Mouse (Mus musculus) embryo, embryonic 10.5 days (tissue): ENCODE data around the gene Mtmr14.

ENCODE experiments used
- DNase-seq: peaks from one replicate; pipeline ENCODE4 v3.0.0-alpha.2; 2015; ENCODE audit warnings: low spot score

The Mtmr14 gene

DNA sequence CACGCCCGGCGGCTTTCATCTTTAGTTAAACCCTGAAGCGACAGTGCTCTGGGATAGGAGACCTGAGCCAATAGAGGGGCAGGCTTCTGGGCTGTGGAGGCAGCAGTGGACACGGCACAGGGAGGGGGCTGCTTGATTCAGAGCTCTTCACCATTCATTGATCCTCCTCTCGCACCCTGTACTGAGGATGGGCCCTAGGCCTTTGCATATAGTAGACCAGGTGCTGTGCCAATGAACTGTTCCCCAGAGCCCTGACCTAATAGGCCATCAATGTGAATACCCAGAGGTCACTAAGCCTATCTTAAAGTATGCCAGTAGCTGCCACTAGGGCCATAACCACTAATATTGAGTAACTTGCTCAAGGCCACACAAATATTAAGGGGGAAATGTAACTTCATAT lies 44.0 kb downstream of the Mtmr14 start:
- DNase-seq, result no peak

DNA sequence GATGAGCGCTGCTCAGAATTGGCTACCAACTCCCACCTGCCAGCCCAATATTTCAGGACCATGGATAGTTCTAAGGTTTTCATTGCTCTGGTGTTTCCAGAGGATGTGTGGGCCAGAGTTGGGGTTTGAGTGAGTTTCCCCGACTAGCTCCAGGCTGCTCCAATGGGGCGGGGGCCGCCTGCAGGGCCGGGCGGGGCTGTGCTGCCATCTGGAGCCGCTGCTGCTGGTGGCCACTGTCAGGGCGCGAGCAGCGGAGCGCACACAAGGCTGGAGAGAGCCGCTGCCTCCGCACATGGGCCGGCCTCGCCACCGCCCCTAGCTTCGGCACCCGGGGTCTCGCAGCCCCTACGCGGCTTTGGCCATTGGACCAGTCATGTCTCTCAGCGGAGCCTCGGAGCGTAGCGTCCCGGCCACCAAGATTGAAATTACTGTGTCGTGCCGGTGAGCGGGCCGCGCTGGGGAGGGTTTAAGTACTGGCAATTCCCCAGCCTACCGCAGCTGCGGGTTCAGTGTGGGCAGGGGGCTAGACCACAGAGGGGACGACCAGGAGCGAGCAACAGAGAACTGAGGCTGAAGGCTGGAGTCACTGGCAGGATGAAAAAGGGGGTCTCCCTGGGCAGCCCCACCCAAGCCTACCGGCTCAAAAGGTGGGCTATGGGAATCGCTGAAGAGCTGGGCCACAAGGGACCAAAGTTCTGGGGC lies 44.6 kb downstream of the Mtmr14 start, which contains the start of gene Cpne9:
TSS of gene Cpne9 (plus strand) at position 207 of the 702 bp plus-strand sequence.
- DNase-seq, result peak; percentile 83

DNA sequence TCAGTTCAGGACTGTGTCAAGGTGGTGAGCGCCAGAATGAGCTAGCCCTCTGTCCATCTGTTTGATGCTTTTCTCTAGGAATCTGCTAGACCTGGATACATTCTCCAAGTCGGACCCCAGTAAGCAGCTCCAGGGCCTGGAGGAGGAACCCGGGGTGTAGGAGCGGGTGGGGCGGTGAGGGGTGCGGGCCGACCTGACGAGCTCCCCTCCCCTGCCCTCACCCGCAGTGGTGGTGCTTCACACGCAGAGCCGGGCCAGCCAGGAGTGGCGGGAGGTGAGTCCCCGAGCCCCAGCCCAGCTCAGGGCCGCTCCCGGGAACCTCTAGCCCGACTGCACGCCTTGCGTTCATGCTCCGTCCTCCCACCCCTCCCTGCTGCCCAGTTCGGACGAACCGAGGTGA lies 45.3 kb downstream of the Mtmr14 start:
- DNase-seq, result no peak

DNA sequence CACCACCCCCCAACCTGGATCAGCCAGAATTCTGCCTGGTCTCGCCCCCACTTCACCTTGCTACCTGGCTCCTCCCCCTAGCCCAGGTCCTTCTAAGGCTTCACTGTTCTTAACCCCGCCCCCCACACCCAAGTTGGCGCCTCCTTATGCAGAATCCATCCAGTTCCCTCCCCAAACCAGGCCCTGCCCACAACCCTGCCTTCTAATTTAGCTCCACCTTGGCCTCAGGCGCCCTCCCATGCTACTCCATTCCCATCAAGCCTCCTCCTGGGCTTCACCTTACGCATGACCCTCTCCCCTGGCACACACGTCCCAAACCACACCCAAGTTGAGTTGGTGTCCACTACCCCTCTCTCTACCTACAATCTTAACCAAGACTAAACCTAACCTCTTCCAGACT lies 45.9 kb downstream of the Mtmr14 start:
- no peak for DNase-seq

DNA sequence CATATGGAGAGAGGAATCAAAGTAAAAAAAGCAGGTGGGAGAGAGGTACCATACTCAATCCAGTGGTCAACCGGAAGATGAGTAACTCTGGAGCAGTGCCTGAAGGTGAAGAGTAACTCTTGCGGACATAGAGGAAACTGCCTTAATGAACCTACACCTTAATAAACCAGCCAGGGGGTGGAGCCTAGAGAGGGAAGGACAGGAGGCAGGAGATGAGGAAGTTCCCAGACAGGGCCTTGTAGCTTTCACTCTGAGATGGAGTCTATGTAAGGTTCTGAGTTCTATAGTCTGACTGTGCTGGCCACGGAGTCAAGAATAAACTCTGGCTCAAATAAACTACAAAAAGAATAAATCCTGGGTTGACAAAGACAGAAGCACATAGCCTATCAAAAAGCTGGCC lies 47.3 kb downstream of the Mtmr14 start:
- no peak for DNase-seq

DNA sequence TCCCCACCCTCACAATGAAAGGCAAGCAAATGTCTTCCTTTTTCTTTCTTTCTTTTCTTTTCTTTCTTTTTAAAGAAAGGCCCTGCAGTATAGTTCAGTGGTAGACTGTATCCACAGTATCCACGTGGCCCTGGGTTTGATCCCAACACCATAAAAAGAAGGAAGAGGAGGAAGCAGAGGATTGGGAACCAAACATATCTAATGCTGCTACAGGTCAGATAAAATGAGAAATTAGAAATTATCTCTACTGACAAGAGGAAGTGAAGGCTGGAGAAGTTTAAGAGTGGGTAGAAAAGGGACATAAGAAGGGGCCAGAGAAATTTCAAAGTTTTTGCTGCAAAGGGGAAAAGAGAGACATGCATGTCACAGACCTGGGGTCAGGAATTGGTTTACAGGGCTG lies 48.7 kb downstream of the Mtmr14 start:
- DNase-seq, result no peak

DNA sequence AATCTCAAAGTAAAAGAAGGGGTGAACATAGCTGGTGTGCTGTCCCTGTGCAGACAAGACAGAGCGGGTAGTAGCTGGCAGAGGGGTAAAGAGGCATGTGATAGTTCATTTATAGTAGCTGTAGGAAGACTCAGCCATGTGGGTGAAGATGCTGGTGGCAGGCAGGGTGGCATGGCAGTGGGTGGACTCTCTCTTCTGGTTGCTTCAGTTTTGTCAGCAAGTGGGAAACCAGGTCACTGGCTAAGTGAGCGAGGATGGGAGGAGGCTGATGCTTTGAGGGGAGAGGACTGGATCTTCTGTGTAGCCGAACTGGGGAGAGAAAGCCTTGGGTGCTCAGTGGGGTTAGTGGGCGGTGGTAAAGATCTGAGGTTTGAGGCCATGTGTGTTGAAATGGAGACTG lies 49.6 kb downstream of the Mtmr14 start:
- no peak for DNase-seq

DNA sequence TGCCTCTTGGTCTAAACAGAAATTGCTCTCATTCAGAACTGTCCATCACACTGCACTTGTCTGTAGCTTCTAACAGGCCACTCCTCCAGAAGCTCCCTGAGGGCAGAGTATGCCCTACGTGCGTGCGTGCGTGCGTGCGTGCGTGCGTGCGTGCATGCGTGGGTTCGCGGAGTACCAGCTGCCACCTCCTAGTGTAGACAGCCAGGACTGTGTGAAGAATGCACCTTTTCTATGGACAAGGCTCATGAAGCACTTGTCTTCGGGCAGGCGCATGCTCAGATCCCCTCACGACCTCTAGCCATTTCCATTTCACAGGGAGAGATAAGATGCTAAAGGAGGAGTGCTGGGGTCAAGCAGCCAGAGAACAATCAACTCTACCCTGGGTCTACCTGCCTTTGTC lies 51.7 kb downstream of the Mtmr14 start:
- no peak for DNase-seq

DNA sequence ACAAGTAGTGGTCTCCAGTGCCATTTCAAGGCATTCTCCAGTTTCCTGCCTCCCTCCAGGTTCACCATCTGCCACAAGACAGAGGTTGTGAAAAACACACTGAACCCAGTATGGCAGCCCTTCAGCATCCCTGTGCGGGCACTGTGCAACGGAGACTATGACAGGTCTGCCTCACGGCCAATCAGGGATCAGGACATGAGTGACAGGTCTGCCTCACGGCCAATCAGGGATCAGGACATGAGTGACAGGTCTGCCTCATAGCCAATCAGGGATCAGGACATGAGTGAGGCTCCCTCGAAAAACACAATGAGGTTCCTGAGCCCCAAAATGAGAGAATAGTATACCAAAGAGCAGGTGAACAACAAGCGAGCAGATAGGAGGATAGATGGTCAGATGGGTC lies 52.7 kb downstream of the Mtmr14 start:
- no peak for DNase-seq

DNA sequence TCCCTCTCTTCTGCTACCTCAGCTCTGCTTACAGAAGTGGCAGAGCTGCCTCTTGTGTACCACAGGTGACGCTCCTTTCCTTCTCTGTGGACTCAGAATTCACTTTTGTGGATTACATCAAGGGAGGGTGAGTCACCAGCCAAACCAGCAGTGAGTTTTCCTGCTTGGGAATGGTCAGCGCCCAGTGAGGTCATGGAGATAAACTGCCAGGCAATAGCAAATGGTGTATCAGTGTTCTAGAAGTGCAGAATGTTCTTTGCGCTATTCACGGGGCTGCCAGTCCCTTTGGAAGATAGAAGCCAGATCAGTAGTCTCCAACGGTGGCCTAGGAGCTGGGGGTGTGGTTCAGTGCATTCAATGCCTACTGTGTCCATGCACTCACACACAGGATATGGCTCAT lies 55.3 kb downstream of the Mtmr14 start:
- DNase-seq, result no peak

DNA sequence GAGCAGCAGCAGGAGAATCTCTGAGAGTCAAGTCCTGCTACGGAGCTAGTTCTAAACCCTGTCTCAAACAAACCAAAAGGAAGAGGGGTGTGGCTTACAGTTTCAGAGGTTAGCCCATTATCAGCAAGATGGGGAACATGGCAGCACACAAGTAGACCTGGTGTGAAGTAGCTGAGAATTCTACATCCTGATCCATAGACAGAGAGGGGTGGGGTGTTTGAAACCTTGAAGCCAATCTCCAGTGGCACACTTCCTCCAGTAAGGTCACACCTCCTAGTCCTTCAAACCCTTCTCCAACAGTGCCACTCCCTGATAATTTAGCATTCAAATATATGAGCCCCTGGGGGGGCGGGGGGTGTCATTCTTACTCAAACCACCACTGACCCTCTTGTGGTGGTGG lies 58.4 kb downstream of the Mtmr14 start:
- DNase-seq, result no peak

DNA sequence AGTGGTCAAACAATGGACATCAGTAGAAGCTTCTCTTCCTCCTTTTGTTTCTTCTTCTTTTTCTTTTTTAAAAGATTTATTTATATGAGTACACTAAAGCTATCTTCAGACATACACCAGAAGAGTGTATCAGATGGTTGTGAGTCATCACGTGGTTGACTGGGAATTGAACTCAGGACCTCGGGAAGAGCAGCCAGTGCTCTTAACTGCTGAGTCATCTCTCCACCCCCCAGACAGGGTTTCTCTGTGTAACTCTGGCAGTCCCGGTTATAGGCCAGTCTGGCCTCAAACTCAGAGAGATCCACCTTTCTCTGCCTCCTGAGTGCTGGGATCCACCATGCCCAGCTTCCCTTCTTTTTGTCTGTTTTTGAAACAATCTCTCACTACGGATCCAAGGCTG lies 59.0 kb downstream of the Mtmr14 start:
- no peak for DNase-seq

DNA sequence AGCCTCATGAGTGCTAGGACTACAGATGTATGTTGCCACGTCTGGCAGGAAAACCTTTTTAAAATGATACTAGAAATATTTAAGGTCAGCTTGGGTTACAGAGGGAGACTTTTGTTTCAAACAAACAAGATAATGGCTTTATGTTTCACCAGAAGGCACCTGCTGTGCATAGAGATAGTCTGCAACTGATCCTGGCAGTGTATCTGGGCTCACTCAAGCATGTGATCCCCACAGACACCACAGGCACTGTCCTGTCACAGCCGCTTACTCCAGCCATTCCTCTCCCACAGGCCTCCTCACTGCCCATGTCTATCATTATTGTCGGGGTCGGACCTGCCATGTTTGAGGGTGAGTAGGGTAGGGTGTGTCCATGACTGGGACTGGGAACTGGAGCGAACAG lies 63.7 kb downstream of the Mtmr14 start:
- DNase-seq, result no peak

DNA sequence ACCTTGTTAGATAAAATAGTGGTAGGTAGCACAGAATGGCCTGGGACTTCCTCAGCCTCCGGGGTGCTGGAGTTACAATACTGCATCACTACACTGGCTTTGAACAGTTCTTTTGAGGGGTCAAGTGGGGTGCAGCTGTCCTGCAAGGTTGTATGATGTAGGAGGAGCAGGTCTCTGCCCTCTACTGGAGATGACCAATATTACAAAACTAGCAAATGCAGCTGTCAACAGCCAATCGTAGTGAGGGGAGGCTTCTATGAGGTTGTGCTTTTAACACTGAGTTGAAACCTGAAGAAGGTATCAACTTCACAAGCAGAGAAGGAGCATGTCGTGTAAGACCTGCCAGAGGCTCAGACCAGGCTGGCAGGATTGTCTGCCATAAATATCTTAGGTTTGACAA lies 64.6 kb downstream of the Mtmr14 start:
- DNase-seq, result peak; percentile 68

DNA sequence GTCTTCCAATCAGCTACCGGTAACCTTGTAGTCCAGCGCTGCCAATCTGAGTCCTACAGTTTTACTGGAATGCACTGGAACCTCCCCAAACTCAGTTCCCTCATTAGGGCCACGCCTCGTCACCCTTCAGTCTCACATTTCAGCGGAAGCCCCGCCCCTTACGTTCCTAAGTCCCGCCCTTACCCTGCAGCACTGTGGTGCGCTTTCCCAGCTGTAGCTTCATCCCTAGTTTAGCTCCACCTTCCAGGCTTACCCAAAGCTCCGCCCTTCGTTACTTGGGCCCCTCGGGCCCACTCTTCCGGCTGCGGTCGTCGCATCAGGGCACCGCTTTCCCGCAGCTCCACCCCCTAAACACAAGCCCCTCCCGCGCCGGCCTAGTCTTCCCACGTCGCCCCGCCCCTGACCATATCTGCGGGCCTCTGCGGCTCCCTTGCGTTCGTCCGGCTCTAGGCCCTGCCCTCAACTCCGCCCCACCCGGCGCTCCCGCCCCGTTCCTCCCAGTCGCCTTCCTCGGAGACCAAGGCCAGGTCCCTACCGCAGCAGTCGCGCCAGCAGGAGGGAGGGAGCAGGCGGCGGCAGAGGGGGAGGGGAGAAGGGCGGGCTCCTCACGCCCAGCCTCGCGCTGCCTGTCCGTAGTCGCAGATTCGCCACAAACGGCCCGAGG lies 68.8 kb downstream of the Mtmr14 start:
- DNase-seq, result peak; percentile 99

DNA sequence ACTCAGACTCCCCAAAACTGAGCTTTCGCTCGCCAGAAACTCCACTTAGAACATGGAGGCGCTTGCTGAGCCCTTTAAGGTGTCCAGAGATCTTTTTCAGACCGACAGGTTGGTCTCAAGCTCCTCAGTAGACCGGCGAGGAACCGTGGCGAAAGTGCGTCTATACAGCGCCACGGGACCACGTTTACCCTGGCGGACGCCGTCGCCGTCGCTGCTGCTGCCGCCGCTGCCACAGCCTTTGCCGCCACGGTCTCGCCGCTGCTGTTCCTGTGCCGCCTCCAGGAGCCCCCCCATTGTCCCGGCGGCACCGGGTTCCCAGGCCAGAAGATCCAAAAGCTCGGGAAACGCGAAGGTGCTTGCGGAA lies 69.3 kb downstream of the Mtmr14 start, which contains the start of gene Brpf1:
TSS of gene Brpf1 (plus strand) at position 152 of the 364 bp plus-strand sequence.
- DNase-seq, result no peak

DNA sequence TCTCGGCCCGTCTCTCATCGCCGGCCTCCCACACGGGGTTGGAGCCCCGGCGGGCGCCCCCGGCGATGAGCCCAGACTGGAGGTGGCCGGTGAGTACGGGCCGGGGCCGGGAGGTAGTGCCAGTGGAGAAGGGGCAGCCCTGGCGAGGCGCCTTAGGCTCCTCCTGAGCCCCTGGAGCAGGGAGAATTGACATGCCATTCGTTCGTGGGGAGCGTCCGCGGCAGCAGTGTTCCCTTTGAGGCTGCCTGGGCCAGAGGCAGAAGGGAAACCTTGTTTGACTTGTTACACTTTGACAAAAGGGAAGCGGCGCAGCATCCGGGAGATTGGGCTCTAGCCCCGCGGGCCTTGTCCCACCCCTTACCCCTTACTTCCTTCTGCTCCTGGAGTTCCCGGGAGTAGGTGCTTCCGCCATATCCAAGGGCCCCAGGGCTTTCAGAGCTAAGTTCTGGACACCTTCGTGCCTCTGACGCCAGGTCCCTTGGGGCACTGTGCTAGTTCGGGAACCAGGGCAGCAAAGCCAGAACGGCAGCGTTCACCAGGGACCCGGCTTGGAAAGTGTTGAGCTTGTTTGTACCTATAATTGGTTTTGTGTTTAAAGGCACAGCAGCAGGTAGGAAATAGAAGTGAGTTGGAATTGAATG lies 70.0 kb downstream of the Mtmr14 start:
- peak; percentile 47 for DNase-seq

DNA sequence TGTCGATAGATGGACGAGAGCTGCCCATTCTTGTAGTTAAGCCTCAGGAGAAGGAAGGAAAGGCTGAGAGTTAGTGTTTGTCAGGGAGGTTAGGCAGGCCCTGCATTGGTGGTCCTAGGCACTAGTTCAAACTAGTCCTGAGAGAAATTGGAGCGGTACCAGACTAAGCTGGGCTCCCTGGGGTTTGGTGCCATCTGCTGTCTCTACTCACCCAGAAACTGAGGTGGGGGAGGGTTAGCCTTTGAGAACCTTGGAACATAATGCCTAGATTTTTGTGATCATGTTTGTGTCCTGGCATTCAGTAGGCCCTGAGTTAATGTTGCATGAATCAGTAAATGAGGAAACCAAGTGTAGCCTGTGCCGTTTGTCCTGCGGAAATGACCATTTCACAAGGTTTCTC lies 70.5 kb downstream of the Mtmr14 start:
- DNase-seq, result peak; percentile 39

DNA sequence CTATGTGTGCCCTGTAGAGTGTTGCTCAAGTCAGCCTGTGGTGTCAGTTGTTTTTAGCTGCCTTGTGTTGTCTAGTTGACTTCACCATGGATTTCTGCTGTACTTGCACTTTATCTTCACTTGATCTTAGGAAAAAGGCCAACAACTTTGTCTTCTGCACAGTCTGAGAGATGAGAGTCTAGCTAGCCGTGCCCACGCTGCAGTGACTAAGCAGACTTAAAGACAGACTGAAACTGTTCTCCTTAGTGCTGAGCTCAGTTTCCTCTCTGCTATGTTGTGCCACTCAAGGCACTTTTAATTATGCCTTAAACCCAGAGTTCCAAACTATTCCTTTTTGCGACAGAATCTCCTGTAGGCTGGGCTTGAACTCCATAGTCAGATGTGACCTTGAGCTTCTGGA lies 78.3 kb downstream of the Mtmr14 start:
- no peak for DNase-seq

DNA sequence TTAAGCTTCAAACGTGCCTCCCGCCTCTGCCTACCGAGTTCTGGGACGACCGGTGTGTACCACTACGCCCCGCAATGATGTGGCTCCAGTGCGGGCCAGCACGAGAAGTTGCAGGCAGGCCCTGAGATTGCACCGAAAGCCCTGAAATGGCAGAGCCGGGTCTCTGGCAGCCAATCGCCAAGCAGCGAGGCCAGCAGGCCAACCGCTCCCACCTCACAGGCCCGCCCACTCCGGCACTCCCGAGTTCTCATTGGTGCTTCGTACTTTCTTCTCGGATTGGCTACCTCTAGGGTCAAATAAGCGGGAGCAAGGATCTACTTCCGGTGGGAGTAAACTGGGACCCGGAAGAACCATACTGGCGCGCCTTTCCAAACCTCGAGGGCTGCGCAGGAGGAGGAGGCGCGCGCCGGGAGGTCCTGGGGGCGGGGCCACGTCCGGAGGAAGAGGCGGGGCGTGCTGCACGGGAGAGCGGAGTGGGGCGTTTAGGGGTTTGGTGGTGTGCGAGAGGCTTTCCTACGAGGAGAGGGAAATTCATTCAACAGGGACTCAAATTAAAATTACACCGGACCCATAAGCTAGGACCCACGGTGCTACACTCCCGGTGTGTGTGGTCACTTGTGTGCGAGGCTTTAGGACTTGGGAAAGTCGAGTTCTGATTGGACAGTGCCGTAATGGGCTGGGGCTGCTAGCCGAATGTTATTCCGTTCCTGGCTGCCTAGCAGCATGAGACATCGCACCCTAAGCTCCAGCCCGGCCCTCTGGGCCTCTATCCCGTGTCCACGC lies 89.1 kb downstream of the Mtmr14 start, which contains the start of gene Ogg1:
TSS of gene Ogg1 (plus strand) at position 440 of the 783 bp plus-strand sequence.
- peak; percentile 99 for DNase-seq

DNA sequence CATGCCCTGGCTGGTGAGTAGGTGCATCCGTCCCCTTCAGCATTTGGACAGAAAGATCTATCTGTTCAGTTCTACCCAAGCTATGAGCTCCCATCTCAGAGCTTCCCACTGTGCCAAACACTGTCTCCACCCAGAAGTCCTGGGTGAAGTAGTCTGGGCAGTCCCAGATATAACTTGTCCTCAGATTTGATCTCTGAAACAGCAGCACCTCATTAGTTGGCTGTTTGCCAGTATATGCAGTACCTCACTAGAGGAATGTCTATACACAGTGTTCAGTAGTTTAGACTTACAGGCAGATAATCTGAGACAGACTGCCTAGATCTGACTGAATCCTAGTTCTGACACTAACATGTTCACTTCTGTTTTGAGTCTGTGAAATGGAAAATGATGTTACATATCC lies 91.8 kb downstream of the Mtmr14 start:
- DNase-seq, result no peak

DNA sequence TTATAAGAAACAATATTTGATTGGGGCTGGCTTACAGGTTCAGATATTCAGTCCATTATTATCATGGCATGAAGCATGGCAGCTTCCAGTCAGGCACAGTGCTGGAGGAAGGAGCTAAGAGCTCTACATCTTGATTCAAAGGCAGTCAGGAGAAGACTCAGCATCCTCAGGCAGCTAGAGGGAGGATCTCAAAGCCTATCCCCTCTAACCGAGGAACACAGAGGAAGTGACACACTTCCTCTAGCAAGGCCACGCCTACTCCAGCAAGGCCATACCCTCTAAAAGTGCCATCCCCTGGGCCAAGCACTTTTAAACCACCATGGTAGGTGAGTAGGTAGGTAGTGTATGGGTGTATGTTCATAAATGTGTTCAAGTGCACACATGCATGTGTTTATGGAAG lies 92.9 kb downstream of the Mtmr14 start:
- no peak for DNase-seq
